Mouse (Mus musculus) CD4-positive naive resting alpha-beta T cell, adult 57 days (primary cell): ENCODE data around the gene Aloxe3. TPM values are rescaled to one million over a fixed set of nuclear protein-coding genes. Genes with fewer than 3 reads are reported as not detected.

Experiments used
- total RNA-seq: library from RNA; stranded (reverse); gene quantifications from one replicate; pipeline ENCODE4 v1.2.4, GENCODE M21; 2023

Gene Aloxe3
- total RNA-seq: 0.53 TPM

DNA sequence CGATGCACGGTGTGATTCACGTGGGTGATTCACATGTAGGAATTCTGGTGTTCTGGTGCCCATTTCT lies at the start of gene Aloxe3:
Gene Aloxe3 (plus strand): TSS at position 45 of the 67 bp plus-strand sequence.

DNA sequence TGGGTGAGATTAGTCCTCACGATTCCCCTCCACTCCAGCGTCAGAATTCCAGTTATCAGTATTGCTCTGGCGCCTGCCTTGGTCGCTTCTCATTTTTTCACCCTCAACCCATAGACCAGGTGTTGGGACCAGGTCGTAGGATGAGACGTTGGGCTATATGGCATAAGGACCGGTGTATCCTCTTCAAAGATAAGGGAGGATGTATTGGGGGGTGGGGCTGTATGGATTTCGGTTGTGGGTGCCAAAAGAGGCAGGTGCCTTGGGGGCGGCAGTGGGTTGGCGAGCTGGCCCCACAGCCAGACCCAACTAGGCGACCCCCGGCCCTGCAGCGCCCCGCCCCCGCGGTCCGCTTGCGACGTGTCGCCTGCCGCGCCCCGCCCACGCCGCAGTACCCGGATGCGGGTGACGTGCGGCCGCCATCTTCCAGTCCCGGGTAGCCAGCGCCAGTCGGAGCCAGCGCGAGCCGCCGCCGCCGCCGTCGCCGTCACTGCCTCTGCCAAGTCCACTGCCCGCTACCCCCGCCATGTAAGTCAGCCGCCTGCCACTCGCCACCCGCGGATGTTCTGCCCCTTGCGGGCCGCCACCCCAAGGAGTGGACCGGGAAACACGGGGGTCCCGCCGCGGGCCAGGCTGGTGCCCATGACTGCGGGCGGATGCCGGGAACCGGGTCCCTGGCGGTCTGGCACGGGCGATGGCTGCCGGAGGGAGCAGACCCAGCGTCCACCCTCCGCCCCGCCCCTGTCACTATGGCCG lies 37.4 kb upstream of the Aloxe3 start, which contains the start of gene Vamp2:
Gene Vamp2 (plus strand): TSS at position 388 of the 753 bp plus-strand sequence.

DNA sequence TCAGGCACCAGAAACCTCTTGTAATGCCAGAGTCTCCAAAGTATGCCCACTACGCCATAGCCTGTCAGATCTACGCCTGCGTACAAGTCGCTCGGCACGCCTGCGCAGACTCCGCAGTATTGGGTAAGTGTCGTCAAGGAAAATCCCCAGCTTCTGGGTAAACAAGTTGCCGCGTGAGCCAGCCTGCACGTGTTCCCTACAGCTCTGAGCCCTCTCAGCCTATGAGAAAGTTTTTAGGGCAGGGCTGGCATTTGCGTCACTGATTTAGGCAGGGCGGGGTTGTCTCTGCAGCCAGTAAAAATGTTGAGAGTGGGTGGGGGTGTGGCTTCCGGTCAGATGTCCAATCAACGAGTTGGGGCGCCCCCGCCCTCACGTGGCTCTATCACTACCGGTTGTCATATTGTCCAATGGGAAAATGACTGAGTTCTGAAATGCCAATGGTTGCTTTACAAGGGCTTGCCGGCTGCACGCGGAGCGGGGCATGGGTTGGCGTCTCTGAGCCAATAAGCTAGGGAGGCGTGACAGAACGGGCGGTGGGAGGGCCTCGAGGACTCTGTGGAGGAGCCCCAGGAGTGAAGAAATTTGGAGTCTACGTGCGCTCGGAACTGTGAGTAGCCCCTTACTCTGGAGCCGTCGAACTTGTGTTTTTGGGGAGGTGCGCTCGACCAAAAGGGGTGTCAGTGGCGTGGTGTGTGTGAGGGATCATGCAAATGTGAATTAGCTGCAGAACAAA lies 30.8 kb upstream of the Aloxe3 start, which contains the start of gene Per1:
Gene Per1 (plus strand): TSS at position 521 of the 733 bp plus-strand sequence.

DNA sequence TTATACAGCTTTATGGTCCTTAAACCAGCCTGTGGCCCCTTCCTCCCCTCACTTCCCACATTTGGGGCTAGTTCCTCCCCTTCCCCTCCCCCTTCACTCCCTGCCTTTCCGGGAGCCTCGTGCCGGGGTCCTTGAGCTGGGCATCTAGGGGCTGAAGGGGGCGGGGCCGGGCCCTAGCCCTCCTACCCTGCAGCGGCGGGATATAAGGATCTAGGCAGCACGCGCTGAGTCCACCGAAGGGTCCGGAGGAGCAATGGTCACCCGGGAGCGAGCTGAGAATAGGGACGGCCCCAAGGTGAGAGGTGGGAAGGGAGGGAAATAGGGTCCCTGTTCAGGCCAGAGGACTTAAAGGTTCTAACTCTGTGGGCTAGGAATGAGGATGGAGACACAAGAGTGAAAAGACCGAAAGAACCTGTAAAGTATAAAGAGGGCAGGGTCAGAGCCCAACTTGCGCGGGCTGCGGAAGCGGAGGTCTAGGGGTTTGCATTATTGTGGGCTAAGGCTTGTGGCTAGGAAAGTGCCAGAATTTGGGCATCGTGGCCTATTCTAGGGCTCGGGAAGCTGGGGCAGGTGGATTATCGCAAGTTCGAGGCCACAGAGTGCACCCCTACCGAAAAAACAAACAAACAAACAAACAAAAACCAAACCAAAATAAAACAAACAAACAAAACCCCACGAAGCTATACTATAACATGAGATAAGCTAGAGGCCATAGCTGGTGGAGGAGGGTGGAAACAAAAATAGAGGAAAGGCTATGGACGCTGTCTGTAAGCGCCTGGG lies 5.3 kb upstream of the Aloxe3 start, which contains the start of gene Hes7:
Gene Hes7 (plus strand): TSS at position 184 of the 780 bp plus-strand sequence.

DNA sequence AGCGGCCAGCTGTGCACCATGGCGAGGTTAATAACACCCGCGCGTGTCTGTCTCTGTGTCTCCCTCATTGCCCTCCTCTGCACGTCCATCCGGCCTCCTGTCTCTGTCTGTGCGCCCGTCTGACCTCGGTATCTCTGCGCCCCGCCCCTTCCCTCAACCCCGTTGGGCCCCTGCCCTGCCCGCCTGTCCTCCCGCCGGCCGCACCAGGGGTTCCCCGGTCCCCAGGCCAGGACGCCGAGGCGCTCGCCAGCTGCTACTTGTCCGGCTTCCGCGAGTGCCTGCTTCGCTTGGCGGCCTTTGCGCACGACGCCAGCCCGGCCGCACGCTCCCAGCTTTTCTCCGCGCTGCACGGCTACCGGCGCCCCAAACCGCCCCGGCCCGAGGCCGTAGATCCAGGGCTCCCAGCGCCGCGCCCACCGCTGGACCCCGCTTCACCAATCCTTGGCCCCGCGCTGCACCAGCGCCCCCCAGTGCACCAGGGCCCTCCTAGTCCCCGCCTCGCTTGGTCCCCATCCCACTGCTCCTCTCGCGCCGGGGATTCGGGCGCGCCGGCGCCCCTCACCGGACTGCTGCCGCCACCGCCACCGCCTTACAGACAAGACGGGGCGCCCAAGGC lies 3.3 kb upstream of the Aloxe3 start, which contains the start of gene 9130213A22Rik:
Gene 9130213A22Rik (minus strand): TSS at position 254 of the 616 bp plus-strand sequence.

DNA sequence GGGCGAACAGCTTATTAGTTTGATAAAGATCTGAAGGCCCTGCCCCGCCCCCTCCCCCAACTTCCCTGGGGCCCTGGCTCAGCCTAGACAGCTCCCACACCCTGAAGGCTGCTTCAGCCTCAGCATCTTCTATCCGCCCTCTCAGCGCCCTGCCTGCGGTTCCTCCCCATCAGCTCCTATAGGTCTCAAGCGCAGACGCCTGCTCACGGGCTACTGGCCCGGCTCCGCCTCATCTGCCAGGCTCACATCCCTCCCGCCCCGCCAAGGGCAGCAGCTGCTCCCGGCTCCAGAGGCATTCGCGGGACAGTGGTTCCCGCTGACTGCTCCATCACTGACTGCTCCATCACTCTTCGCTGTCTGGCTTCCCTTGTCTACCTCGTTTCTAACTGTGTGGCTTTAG lies 31.1 kb downstream of the Aloxe3 start, which contains the start of gene Alox12b:
Gene Alox12b (plus strand): TSS at position 190 of the 400 bp plus-strand sequence.

DNA sequence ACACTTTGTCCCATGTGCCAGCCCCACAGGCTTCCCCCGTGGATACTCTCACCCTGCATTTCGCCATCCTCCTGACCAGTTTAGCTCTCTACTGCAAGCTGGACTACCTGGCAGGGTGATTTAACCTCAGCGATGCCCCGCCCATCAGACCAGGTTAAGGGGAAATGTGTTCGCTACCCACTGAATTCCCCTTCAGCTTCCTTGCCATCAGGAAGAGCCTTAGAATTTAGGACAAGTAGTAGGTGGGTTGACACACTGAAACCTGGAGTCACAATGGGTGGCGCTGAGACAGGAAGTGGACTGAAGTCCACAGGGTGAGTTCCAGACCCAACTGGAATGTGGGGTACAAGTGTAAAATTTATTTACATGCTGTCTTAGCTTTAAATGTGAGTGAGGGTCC lies 72.0 kb downstream of the Aloxe3 start, which contains the start of gene Alox8:
Gene Alox8 (minus strand): TSS at position 101 of the 400 bp plus-strand sequence.

Other genes with a start within 250 kb of the Aloxe3 start
- not detected for gene Rnf222, start 237.3 kb upstream of the Aloxe3 start, total RNA-seq
- 2,850 TPM for gene Rpl26, start 224.3 kb upstream of the Aloxe3 start, total RNA-seq
- gene Odf4, start 198.8 kb upstream of the Aloxe3 start, total RNA-seq: not detected
- 0.53 TPM for gene Arhgef15, start 168.4 kb upstream of the Aloxe3 start, total RNA-seq
- gene Slc25a35, start 157.8 kb upstream of the Aloxe3 start, total RNA-seq: 1.4 TPM
- gene Rangrf, start 150.7 kb upstream of the Aloxe3 start, total RNA-seq: 9.9 TPM
- gene Pfas, start 117.4 kb upstream of the Aloxe3 start, total RNA-seq: 21.7 TPM
- 23.4 TPM for gene Ctc1, start 110.0 kb upstream of the Aloxe3 start, total RNA-seq
- gene Aurkb, start 80.2 kb upstream of the Aloxe3 start, total RNA-seq: 1.6 TPM
- gene Borcs6, start 66.2 kb upstream of the Aloxe3 start, total RNA-seq: 9.0 TPM
- not detected for gene Tmem107, start 55.1 kb upstream of the Aloxe3 start, total RNA-seq
- gene Vamp2, start 37.4 kb upstream of the Aloxe3 start, total RNA-seq: 306 TPM
- gene Per1, start 30.7 kb upstream of the Aloxe3 start, total RNA-seq: 568 TPM
- gene Hes7, start 5.5 kb upstream of the Aloxe3 start, total RNA-seq: not detected
- gene 9130213A22Rik, start 3.3 kb upstream of the Aloxe3 start, total RNA-seq: not detected
- gene Alox12b, start 31.1 kb downstream of the Aloxe3 start, total RNA-seq: not detected
- 0.89 TPM for gene Alox8, start 71.9 kb downstream of the Aloxe3 start, total RNA-seq
- not detected for gene Gucy2e, start 111.1 kb downstream of the Aloxe3 start, total RNA-seq
- gene Cntrob, start 197.9 kb downstream of the Aloxe3 start, total RNA-seq: 11.5 TPM
- gene Trappc1, start 198.1 kb downstream of the Aloxe3 start, total RNA-seq: 20.6 TPM
- gene Kcnab3, start 200.4 kb downstream of the Aloxe3 start, total RNA-seq: 2.5 TPM
- 2.2 TPM for gene Rnf227, start 214.6 kb downstream of the Aloxe3 start, total RNA-seq
- gene Chd3, start 243.5 kb downstream of the Aloxe3 start, total RNA-seq: 771 TPM